Mouse (Mus musculus): ENCODE data around the gene Afmid.
"Not testable (repeated sequence)": the region's sequence is repeated elsewhere in the genome, so short reads cannot be mapped to it uniquely, and the experiment has no call there.

The Afmid gene

GRCm38 (mm10) chr11:117822728-117823241, 2.9 kb upstream of the Afmid start:
- CTCF ChIA-PET = no interaction called here

GRCm38 (mm10) chr11:117823411-117823810, 2.3 kb upstream of the Afmid start:
- CTCF ChIA-PET = interaction anchor here (1.0 kb wide), 1 partner anchor 13 kb away, joined by 3 read pairs; no protein-coding TSS in a partner anchor

GRCm38 (mm10) chr11:117824060-117824969, 1.4 kb upstream of the Afmid start:
- CTCF ChIA-PET = interaction anchor here (0.8 to 2.0 kb wide), 6 partner anchors 13 to 85 kb away, joined by 3 to 15 read pairs (median 5); no protein-coding TSS in a partner anchor

- CTCF ChIA-PET = interaction anchor here (0.7 to 2.0 kb wide), 3 partner anchors 24 to 178 kb away, joined by 3 to 17 read pairs (median 15); no protein-coding TSS in a partner anchor
These were observed 440 bp downstream of the Afmid start for GRCm38 (mm10) chr11:117826164-117826563.

GRCm38 (mm10) chr11:117826916-117827315, 1.2 kb downstream of the Afmid start:
- CTCF ChIA-PET = interaction anchor here (0.7 to 1.4 kb wide), 3 partner anchors 22 to 177 kb away, joined by 3 to 17 read pairs (median 4); no protein-coding TSS in a partner anchor

GRCm38 (mm10) chr11:117827386-117827785, 1.7 kb downstream of the Afmid start:
- CTCF ChIA-PET = interaction anchor here (1.4 kb wide), 1 partner anchor 23 kb away, joined by 4 read pairs; no protein-coding TSS in a partner anchor

GRCm38 (mm10) chr11:117828149-117828887, 2.6 kb downstream of the Afmid start:
- CTCF ChIA-PET = interaction anchor here (1.4 kb wide), 1 partner anchor 24 kb away, joined by 4 read pairs; no protein-coding TSS in a partner anchor

GRCm38 (mm10) chr11:117828888-117829604, 3.3 kb downstream of the Afmid start:
- CTCF ChIA-PET = no interaction called here

GRCm38 (mm10) chr11:117829671-117830215, 4.0 kb downstream of the Afmid start:
- CTCF ChIA-PET = no interaction called here

- CTCF ChIA-PET = no interaction called here
These were observed 4.7 kb downstream of the Afmid start for GRCm38 (mm10) chr11:117830401-117830800.

- CTCF ChIA-PET = interaction anchor here (0.5 to 1.6 kb wide), 4 partner anchors 16 to 123 kb away, joined by 3 to 4 read pairs (median 4); partner anchors contain the start of gene Birc5
These were observed 6.6 kb downstream of the Afmid start for GRCm38 (mm10) chr11:117832086-117832969.

- CTCF ChIA-PET = not testable (repeated sequence)
These were observed 7.8 kb downstream of the Afmid start for GRCm38 (mm10) chr11:117833509-117833908.

GRCm38 (mm10) chr11:117834086-117834485, 8.4 kb downstream of the Afmid start:
- CTCF ChIA-PET = interaction anchor here (1.1 kb wide), 1 partner anchor 12 kb away, joined by 3 read pairs; no protein-coding TSS in a partner anchor

GRCm38 (mm10) chr11:117836306-117836705, 10.6 kb downstream of the Afmid start:
- CTCF ChIA-PET = interaction anchor here (0.5 kb wide), 1 partner anchor 1583 kb away, joined by 11 read pairs; no protein-coding TSS in a partner anchor

- CTCF ChIA-PET = no interaction called here
These were observed 12.8 kb downstream of the Afmid start for GRCm38 (mm10) chr11:117838572-117838971.

- CTCF ChIA-PET = no interaction called here
These were observed 13.3 kb downstream of the Afmid start for GRCm38 (mm10) chr11:117839021-117839420.

GRCm38 (mm10) chr11:117840910-117841309, 15.2 kb downstream of the Afmid start:
- CTCF ChIA-PET = no interaction called here

- CTCF ChIA-PET = no interaction called here
These were observed 17.7 kb downstream of the Afmid start for GRCm38 (mm10) chr11:117843434-117843833.

- CTCF ChIA-PET = no interaction called here
These were observed 19.3 kb downstream of the Afmid start for GRCm38 (mm10) chr11:117844997-117845396.

GRCm38 (mm10) chr11:117845651-117846050, 19.9 kb downstream of the Afmid start:
- CTCF ChIA-PET = interaction anchor here (1.1 kb wide), 1 partner anchor 11 kb away, joined by 3 read pairs; no protein-coding TSS in a partner anchor

All from spleen, embryonic (tissue).